Comparison of ENCODE assay signal across 10 mouse cellular contexts in the genomic region with DNA sequence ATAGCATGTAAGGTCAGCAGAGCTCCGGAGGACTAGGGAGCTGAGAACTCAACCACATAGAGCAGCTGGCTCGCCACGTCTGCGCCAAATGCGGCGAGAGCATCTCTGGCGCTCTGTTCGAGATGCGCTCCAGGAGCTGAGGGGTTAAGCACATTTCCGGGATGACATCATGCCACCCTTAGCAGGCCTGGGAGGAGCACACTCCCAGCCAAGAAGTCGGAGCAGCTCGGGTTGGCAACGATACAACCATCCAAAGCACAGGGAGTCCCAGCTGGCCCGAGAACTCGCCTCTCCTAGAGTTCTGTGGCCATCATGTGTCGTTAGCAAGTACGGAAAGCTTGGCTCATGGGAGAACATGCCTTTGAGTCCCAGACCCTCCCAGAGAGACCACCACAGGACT. TPM values are rescaled to one million over a fixed set of nuclear protein-coding genes. Genes with fewer than 3 reads are reported as not detected.
DNase-seq lines count a peak whose midpoint lies in the region; ATAC-seq and TF ChIP-seq lines count a peak whose summit lies in the region.
"Had no signal": no experiment of that assay in that cellular context is flagged by ENCODE, and none has a peak within 500 bp of the region (broad histone marks: within the 10 kb centered on the region; RNA-seq: fewer than 3 reads in every experiment).

No protein-coding gene starts in this region.

- DNase-seq in forebrain, embryonic 10.5 days (ENCODE audit: extremely low spot score, low spot score), result no peak
- no peak for DNase-seq in Patski (ENCODE audit: low read depth, low spot score)
- peak; percentile 80 to 84 for DNase-seq in heart, adult 18-20 months
- DNase-seq in B cell, adult 2 months, result no peak
- no peak for DNase-seq in left cerebral cortex, adult 11 months (ENCODE audit: low spot score)
- DNase-seq in adrenal gland, adult 18-20 months (ENCODE audit: low spot score in 2 of 2), result no peak

- no peaks in the 10 kb centered on the region for H3K27me3 ChIP-seq in forebrain, embryonic 16.5 days (replicated peaks; ENCODE audit: control insufficient read depth, insufficient read depth, low read length)
- H3K27me3 ChIP-seq in forebrain, embryonic 10.5 days (ENCODE audit: poor library complexity, severe bottlenecking), result peaks cover 31% of the 10 kb centered on the region
- H3K27me3 ChIP-seq in Patski, result no peaks in the 10 kb centered on the region
- no peaks in the 10 kb centered on the region for H3K27me3 ChIP-seq in lung, embryonic 15.5 days
- H3K27me3 ChIP-seq: hindbrain, embryonic 15.5 days had no signal

- no peak overlapping the region for H3K4me2 ChIP-seq in forebrain, embryonic 16.5 days (ENCODE audit: low read length)
- peak overlapping the region; percentile 5; the same call in 1 of the 2 replicates for H3K4me2 ChIP-seq in lung, embryonic 15.5 days
- H3K4me2 ChIP-seq: hindbrain, embryonic 15.5 days had no signal

- H3K4me3 ChIP-seq in forebrain, embryonic 16.5 days (replicated peaks; ENCODE audit: low read length), result no peak overlapping the region
- H3K4me3 ChIP-seq in forebrain, embryonic 10.5 days, result no peak overlapping the region
- no peak overlapping the region for H3K4me3 ChIP-seq in lung, embryonic 15.5 days
- H3K4me3 ChIP-seq: hindbrain, embryonic 15.5 days had no signal

- TF ChIP-seq CTCF in Patski (IDR thresholded peaks at IDR 0.05), result no peak

- WGBS in forebrain, embryonic 16.5 days, result 62% methylated on average over 17 of the region's 17 CpGs
- 86% methylated on average over 17 of the region's 17 CpGs for WGBS in forebrain, embryonic 10.5 days
- 45% methylated on average over 17 of the region's 17 CpGs for WGBS in lung, embryonic 15.5 days

- H3K4me1 ChIP-seq in forebrain, embryonic 16.5 days (replicated peaks; ENCODE audit: control insufficient read depth, insufficient read depth, low read length), result peaks cover 11% of the 10 kb centered on the region
- H3K4me1 ChIP-seq in forebrain, embryonic 10.5 days, result peaks cover 10% of the 10 kb centered on the region
- H3K4me1 ChIP-seq in lung, embryonic 15.5 days, result peaks cover 24% of the 10 kb centered on the region; the same call in 1 of the 2 replicates
- H3K4me1 ChIP-seq: hindbrain, embryonic 15.5 days had no signal

- H3K27ac ChIP-seq in forebrain, embryonic 16.5 days (ENCODE audit: low read length), result no peak overlapping the region
- H3K27ac ChIP-seq in forebrain, embryonic 10.5 days, result no peak overlapping the region
- peak overlapping the region; percentile 51; the same call in 1 of the 2 replicates for H3K27ac ChIP-seq in lung, embryonic 15.5 days
- H3K27ac ChIP-seq: hindbrain, embryonic 15.5 days had no signal

- no peaks in the 10 kb centered on the region for H3K9me3 ChIP-seq in forebrain, embryonic 16.5 days (ENCODE audit: control insufficient read depth, low read length)
- H3K9me3 ChIP-seq in forebrain, embryonic 10.5 days, result no peaks in the 10 kb centered on the region
- no peaks in the 10 kb centered on the region for H3K9me3 ChIP-seq in lung, embryonic 15.5 days
- H3K9me3 ChIP-seq: hindbrain, embryonic 15.5 days had no signal

- peak; percentile 49; the same call in 1 of the 2 replicates for ATAC-seq in forebrain, embryonic 16.5 days
- ATAC-seq in Patski, result peak; percentile 36
- ATAC-seq in lung, embryonic 15.5 days (ENCODE audit: borderline replicate concordance, extremely low read depth, low FRiP score, low TSS enrichment), result peak; percentile 76; the same call in 1 of the 2 replicates

- POLR2A ChIA-PET in Patski (lab: Charles Lee), result interaction anchor here (0.7 kb wide), 2 partner anchors 47 to 54 kb away, joined by 3 to 4 read pairs; no protein-coding TSS in a partner anchor

- in situ Hi-C loops in Patski (cut with MboI; ENCODE audit: low pct_unique_long_range_greater_than_20kb), result loop anchor here (25.0 kb wide), 2 partner anchors 303 to 478 kb away; a partner anchor contains a TSS

- no peaks in the 10 kb centered on the region for H3K36me3 ChIP-seq in forebrain, embryonic 16.5 days (ENCODE audit: control insufficient read depth, insufficient read depth)
- H3K36me3 ChIP-seq in forebrain, embryonic 10.5 days (replicated peaks), result no peaks in the 10 kb centered on the region
- no peaks in the 10 kb centered on the region for H3K36me3 ChIP-seq in lung, embryonic 15.5 days
- H3K36me3 ChIP-seq: hindbrain, embryonic 15.5 days had no signal

- CTCF ChIA-PET in Patski (lab: Charles Lee), result interaction anchor here (1.1 kb wide), 1 partner anchor 14 kb away, joined by 3 read pairs; no protein-coding TSS in a partner anchor

- no peak overlapping the region for H3K9ac ChIP-seq in forebrain, embryonic 16.5 days (replicated peaks; ENCODE audit: low read depth, low read length)
- H3K9ac ChIP-seq in lung, embryonic 15.5 days, result no peak overlapping the region
- H3K9ac ChIP-seq: hindbrain, embryonic 15.5 days had no signal

RNA-seq across cellular contexts. Expression of a gene that starts 22.8 kb away (rescaled TPM):
- polyA plus RNA-seq in forebrain, embryonic 16.5 days (2015; fragmentation: Nextera tagmentation; extraction: Ambion mirVana), result 0.39 and 0.55 TPM in 2 replicates
- 0.05 and 0.06 TPM in 2 replicates for polyA plus RNA-seq in forebrain, embryonic 10.5 days (2016; fragmentation: Nextera tagmentation; extraction: Ambion mirVana)
- polyA plus RNA-seq in Patski (2021), result 0.46 TPM
- total RNA-seq in heart, adult 18-20 months (2021), result 1,000 to 10,000 TPM; 1,008 to 1,034 TPM
- polyA plus RNA-seq in lung, embryonic 15.5 days (2015; fragmentation: Nextera tagmentation; extraction: Ambion mirVana), result 8.3 and 9.5 TPM in 2 replicates
- total RNA-seq in adrenal gland, adult 18-20 months (2021), result 1 to 10 TPM in 1 of 2 experiments, under 1 TPM in 1; 0.46 to 2.6 TPM
- total RNA-seq: megakaryocyte-erythroid progenitor cell, adult 5-6 weeks had no signal

RNA-seq across cellular contexts. Expression of a gene that starts 34.2 kb away (rescaled TPM):
- not detected in 2 replicates for polyA plus RNA-seq in forebrain, embryonic 16.5 days (2015; fragmentation: Nextera tagmentation; extraction: Ambion mirVana)
- polyA plus RNA-seq in forebrain, embryonic 10.5 days (2016; fragmentation: Nextera tagmentation; extraction: Ambion mirVana), result 0.47 and 1.0 TPM in 2 replicates
- polyA plus RNA-seq in Patski (2021), result not detected
- 1 to 10 TPM; 1.9 to 2.5 TPM for total RNA-seq in heart, adult 18-20 months (2021)
- 0.15 and 0.29 TPM in 2 replicates for polyA plus RNA-seq in lung, embryonic 15.5 days (2015; fragmentation: Nextera tagmentation; extraction: Ambion mirVana)
- not detected for total RNA-seq in adrenal gland, adult 18-20 months (2021)
- total RNA-seq: megakaryocyte-erythroid progenitor cell, adult 5-6 weeks had no signal
- polyA plus RNA-seq: hindbrain, embryonic 15.5 days had no signal

RNA-seq across cellular contexts. Expression of a gene that starts 43.1 kb away (rescaled TPM):
- polyA plus RNA-seq in forebrain, embryonic 16.5 days (2015; fragmentation: Nextera tagmentation; extraction: Ambion mirVana), result not detected in 2 replicates
- polyA plus RNA-seq in forebrain, embryonic 10.5 days (2016; fragmentation: Nextera tagmentation; extraction: Ambion mirVana), result not detected in 2 replicates
- polyA plus RNA-seq in Patski (2021), result not detected
- total RNA-seq in heart, adult 18-20 months (2021), result not detected
- polyA plus RNA-seq in lung, embryonic 15.5 days (2015; fragmentation: Nextera tagmentation; extraction: Ambion mirVana), result not detected in 2 replicates
- total RNA-seq in adrenal gland, adult 18-20 months (2021), result not detected
- total RNA-seq: megakaryocyte-erythroid progenitor cell, adult 5-6 weeks had no signal
- polyA plus RNA-seq: hindbrain, embryonic 15.5 days had no signal

Comparison
In these comparisons a context has a peak if more than half of its experiments do, and no peak if none do; other contexts are left out.
1. DNase-seq: peak in heart, adult 18-20 months (2 of 2); none in forebrain, embryonic 10.5 days (single experiment), Patski (single experiment), B cell, adult 2 months (0 of 2), left cerebral cortex, adult 11 months (single experiment) and adrenal gland, adult 18-20 months (0 of 2).
2. Peak in every context shown above with its lines, with median percentiles within 50 percentile points of each other: ATAC-seq.